Mouse (Mus musculus) forebrain, postnatal 0 days (tissue): ENCODE results near the gene Atf6. TPM values are rescaled to one million over a fixed set of nuclear protein-coding genes. Genes with fewer than 3 reads are reported as not detected.

Source experiments
- ATAC-seq: fragments of 200-750 bp; cut with Nextera tagmentation; 2 replicates; pipeline ENCODE4 v1.8.0; 2017; ENCODE audit warnings: mild to moderate bottlenecking, moderate library complexity
- DNase-seq: peaks from one replicate; pipeline ENCODE4 v3.0.0-alpha.2; 2015
- H3K27ac ChIP-seq: fragments of 300-500 bp; sonication (generic); 2 replicates; pipeline ENCODE4 v1.5.1; 2014; ENCODE audit warnings: low read depth, mild to moderate bottlenecking, antibody characterized with exemption, low read length, moderate library complexity, mixed read lengths
- H3K27me3 ChIP-seq: fragments of 300-500 bp; sonication (generic); 2 replicates; pipeline ENCODE4 v1.6.1; 2014; ENCODE audit warnings: mild to moderate bottlenecking, low read length, mixed read lengths; ENCODE audit not compliant: insufficient read depth
- H3K36me3 ChIP-seq: fragments of 300-500 bp; sonication (generic); 2 replicates; pipeline ENCODE4 v1.6.1; 2014; ENCODE audit warnings: mild to moderate bottlenecking, moderate library complexity; ENCODE audit not compliant: insufficient read depth
- H3K4me1 ChIP-seq: fragments of 300-500 bp; sonication (generic); 2 replicates; pipeline ENCODE4 v1.6.1; 2014; ENCODE audit warnings: antibody characterized with exemption; ENCODE audit not compliant: insufficient read depth
- H3K4me2 ChIP-seq: fragments of 300-500 bp; sonication (generic); 2 replicates; pipeline ENCODE4 v1.6.1; 2014; ENCODE audit warnings: low read depth, mild to moderate bottlenecking, moderate library complexity
- H3K4me3 ChIP-seq: fragments of 300-500 bp; sonication (generic); 2 replicates; pipeline ENCODE4 v1.5.1; 2014; ENCODE audit warnings: low read depth, low read length, mixed read lengths
- H3K9ac ChIP-seq: fragments of 300-500 bp; sonication (generic); 2 replicates; pipeline ENCODE4 v1.6.1; 2014; ENCODE audit warnings: mild to moderate bottlenecking
- H3K9me3 ChIP-seq: fragments of 300-500 bp; sonication (generic); 2 replicates; pipeline ENCODE4 v1.6.1; 2016; ENCODE audit warnings: low read length
- CTCF ChIP-seq: sonication (generic); IDR thresholded peaks from 2 replicates; pipeline ENCODE4 v1.5.1; 2016; ENCODE audit warnings: antibody characterized with exemption, control low read depth, low read depth
- WGBS: fragments of 180-500 bp; shearing (Covaris S2); extraction: QIAGEN DNeasy Blood & Tissue Kit; methylation state at CpG from one replicate; pipeline ENCODE4 v1.1.7; 2014; 5-methylcytosine and 5-hydroxymethylcytosine counted together
- polyA plus RNA-seq: library from polyadenylated mRNA; unstranded; fragments of >200 nt; fragmentation: Nextera tagmentation; extraction: Ambion mirVana; gene quantifications from 2 replicates; pipeline ENCODE4 v1.2.1, GENCODE M21; 2015
- total RNA-seq: library from RNA; depleted of rRNA; stranded (reverse); fragments of >200 nt; gene quantifications from 2 replicates; pipeline ENCODE4 v1.2.3, GENCODE M21; 2014

Gene Atf6
- total and polyA plus RNA-seq, 2 experiments from 2014 or later, result 5.3 to 18.1 TPM

DNA sequence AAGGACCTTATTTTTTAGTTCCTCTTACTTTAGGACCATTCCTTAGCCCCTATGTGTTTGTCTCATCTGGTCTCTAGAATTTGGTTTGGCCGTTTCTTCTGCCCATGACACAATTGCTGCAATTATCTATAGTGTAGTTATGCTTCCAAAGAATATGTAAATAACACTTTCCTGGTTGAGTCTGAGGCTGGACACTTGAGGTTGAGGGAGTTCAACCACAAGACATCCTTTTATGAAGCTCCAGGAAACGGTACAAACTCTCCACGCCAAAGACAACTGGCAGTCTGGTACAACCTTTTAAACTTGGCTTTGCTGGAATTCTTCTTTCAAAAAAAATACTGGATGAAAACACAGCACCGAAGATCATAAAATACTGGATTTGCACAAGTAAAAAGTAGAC lies 94.1 kb downstream of the Atf6 start:
- Histone ChIP-seq H3K9me3 (no peaks in the 10 kb centered on the region), H3K27me3 (no peaks in the 10 kb centered on the region), H3K9ac (no peak overlapping the region), H3K4me2 (no peak overlapping the region), H3K4me3 (no peak overlapping the region), H3K4me1 (no peaks in the 10 kb centered on the region), H3K36me3 (0 out of 2 replicates have a peak, but pooled peaks cover 2% of the 10 kb centered on the region), H3K27ac (no peak overlapping the region)
- no peak for ATAC-seq
- WGBS, result 86% methylated on average over 4 of the region's 4 CpGs
- no peak for DNase-seq
- no peak for TF ChIP-seq CTCF

DNA sequence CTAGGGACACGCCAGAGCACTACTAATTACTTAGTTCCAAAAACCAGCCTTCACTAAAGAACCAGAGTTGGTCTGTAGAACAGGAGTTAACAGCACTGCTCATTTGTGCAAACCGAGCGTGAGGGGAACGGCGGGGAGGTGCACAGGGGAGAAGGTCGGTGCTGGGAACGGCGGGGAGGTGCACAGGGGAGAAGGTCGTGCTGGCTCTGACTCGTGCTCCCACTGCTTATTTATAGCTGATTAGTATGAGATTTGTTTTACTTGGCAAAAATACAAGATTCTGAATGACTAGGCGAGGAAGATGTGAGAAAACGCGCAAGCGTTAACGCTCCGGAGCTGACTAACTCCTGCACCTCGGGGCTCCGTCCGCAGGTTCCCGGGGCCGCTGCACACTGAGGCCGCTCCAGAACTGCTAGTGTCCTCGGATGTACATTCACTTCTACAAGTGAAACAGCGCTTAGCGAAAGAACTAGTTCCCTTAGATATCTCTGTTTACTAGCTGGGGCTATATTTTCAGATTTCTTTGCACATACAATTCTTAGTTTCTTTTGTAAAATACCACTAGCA lies 96.1 kb downstream of the Atf6 start:
- Histone ChIP-seq H3K9ac (no peak overlapping the region), H3K36me3 (no peaks in the 10 kb centered on the region), H3K4me3 (no peak overlapping the region), H3K4me1 (no peaks in the 10 kb centered on the region), H3K9me3 (no peaks in the 10 kb centered on the region), H3K27me3 (no peaks in the 10 kb centered on the region), H3K27ac (no peak overlapping the region), H3K4me2 (no peak overlapping the region)
- no peak for TF ChIP-seq CTCF
- WGBS, result 54% methylated on average over 25 of the region's 25 CpGs
- no peak for DNase-seq
- no peak for ATAC-seq

DNA sequence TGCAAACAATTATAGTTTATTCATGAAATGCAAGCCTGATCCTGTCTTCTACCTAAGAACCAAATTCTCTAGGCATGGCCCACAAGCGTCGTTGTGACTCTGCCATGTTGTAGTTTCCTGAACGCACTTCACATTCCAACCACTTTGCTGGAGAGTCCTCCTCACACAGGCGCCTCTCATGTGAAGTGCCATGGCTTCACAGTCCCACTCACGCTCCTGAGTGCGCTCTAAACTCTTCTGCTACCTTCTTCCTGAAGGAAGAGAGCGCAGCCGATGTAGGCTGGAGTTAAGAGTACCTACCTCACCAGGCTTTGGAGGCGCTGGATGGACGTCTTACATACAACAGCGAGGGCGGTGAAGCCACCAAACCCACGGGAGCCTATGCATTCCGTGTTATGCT lies 96.9 kb downstream of the Atf6 start:
- Histone ChIP-seq H3K4me2 (no peak overlapping the region), H3K9ac (no peak overlapping the region), H3K27ac (no peak overlapping the region), H3K4me3 (no peak overlapping the region), H3K9me3 (no peaks in the 10 kb centered on the region), H3K27me3 (no peaks in the 10 kb centered on the region), H3K4me1 (no peaks in the 10 kb centered on the region), H3K36me3 (no peaks in the 10 kb centered on the region)
- DNase-seq (no peak), ATAC-seq (no peak)
- no peak for TF ChIP-seq CTCF
- 91% methylated on average over 14 of the region's 14 CpGs for WGBS

DNA sequence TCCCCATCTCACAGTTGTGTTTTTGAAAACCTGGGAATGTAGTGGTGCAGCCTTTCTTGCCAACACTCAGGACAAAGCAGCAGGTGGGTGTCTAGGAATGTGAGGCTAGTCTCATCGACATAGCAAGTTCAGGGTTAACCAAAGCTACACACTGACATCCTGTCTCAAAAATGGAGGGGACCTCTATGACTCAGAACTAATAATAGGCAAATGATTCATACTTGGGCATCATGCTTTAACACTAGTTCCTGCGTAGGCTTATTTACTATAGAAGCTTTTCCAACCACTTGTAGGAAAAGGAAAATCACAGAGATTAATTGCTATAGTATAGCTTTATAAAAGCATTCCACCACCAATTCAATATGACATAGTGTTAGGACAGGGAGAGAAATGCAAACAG lies 100.6 kb downstream of the Atf6 start:
- Histone ChIP-seq H3K27me3 (no peaks in the 10 kb centered on the region), H3K27ac (no peak overlapping the region), H3K4me1 (no peaks in the 10 kb centered on the region), H3K4me2 (no peak overlapping the region), H3K9me3 (no peaks in the 10 kb centered on the region), H3K9ac (no peak overlapping the region), H3K4me3 (no peak overlapping the region), H3K36me3 (no peaks in the 10 kb centered on the region)
- DNase-seq (no peak), ATAC-seq (no peak)
- TF ChIP-seq CTCF, result no peak
- WGBS, result 67% methylated on average over 2 of the region's 2 CpGs

DNA sequence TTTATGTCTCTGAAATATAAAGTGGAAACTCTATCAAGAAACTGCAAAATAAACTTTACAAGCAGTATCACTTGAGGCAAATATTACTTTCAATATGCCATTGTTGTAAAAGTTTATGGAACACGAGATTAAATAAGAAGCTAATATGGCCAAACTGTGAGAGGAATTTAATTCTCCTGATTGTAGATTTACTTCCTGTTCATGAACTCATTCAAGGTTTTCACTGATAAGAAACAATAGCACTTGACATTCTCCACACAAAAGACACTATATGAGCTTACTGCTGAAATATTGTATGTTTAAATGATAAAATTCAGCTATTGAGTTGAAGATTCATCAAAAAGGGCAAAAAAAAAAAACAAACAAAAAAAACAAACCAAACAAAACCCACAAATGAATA lies 102.8 kb downstream of the Atf6 start:
- H3K4me1 ChIP-seq, result no peaks in the 10 kb centered on the region
- no peak overlapping the region for H3K9ac ChIP-seq
- no peaks in the 10 kb centered on the region for H3K27me3 ChIP-seq
- H3K27ac ChIP-seq, result no peak overlapping the region
- ATAC-seq, result no peak
- H3K4me3 ChIP-seq, result no peak overlapping the region
- no peak for TF ChIP-seq CTCF
- H3K36me3 ChIP-seq, result no peaks in the 10 kb centered on the region
- no peaks in the 10 kb centered on the region for H3K9me3 ChIP-seq
- DNase-seq, result no peak
- H3K4me2 ChIP-seq, result no peak overlapping the region
- 96% methylated on average over 1 of the region's 1 CpGs for WGBS

DNA sequence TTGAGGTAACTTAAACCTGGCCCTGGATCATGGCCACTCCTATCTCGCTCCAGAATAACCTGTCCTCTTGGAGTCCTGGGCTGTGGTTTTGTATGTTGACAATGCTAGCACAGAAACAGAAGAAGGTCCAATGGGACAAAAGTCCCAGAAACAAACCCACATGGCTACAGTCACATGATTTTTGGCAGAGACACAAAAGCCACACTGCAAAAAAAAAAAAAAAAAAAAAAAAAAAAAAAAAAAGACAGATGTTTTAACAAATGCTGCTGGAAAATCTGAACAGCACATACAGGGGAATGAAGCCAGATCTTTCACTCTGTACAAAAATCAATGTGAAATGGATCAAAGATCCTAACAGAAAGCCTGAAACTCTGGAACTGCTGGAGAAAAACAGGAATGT lies 105.9 kb downstream of the Atf6 start:
- no peak overlapping the region for H3K4me3 ChIP-seq
- no peaks in the 10 kb centered on the region for H3K36me3 ChIP-seq
- DNase-seq (no peak), ATAC-seq (no peak)
- H3K4me1 ChIP-seq, result no peaks in the 10 kb centered on the region
- H3K27me3 ChIP-seq, result no peaks in the 10 kb centered on the region
- no peaks in the 10 kb centered on the region for H3K9me3 ChIP-seq
- no peak overlapping the region for H3K9ac ChIP-seq
- no peak overlapping the region for H3K4me2 ChIP-seq
- WGBS, result 100% methylated on average over 1 of the region's 1 CpGs
- TF ChIP-seq CTCF, result no peak
- no peak overlapping the region for H3K27ac ChIP-seq

DNA sequence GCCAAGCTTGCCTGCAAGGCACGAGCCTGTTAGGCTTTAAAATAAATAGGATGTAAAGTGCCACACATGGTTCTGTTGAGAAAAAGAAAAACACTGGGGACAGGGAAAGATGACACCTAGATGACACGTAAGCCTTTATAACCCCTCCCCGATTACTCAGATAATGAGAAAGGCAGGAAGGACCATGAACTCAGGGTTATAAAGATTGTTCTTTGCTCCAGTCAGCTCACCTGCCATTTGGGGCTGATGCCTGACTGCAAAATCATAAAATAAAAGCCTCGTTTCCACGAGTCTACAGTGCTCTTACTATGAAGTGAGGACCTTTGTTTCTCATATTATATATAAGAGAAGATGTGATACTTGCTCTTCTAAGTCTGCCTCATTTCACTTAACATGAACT lies 114.0 kb downstream of the Atf6 start:
- DNase-seq (no peak), ATAC-seq (no peak)
- TF ChIP-seq CTCF, result no peak
- Histone ChIP-seq H3K36me3 (no peaks in the 10 kb centered on the region), H3K4me3 (no peak overlapping the region), H3K27ac (no peak overlapping the region), H3K27me3 (no peaks in the 10 kb centered on the region), H3K4me2 (no peak overlapping the region), H3K9ac (no peak overlapping the region), H3K9me3 (no peaks in the 10 kb centered on the region), H3K4me1 (no peaks in the 10 kb centered on the region)
- WGBS, result 92% methylated on average over 5 of the region's 5 CpGs
